9 mouse cellular contexts compared by ENCODE assay signal in the genomic region with DNA sequence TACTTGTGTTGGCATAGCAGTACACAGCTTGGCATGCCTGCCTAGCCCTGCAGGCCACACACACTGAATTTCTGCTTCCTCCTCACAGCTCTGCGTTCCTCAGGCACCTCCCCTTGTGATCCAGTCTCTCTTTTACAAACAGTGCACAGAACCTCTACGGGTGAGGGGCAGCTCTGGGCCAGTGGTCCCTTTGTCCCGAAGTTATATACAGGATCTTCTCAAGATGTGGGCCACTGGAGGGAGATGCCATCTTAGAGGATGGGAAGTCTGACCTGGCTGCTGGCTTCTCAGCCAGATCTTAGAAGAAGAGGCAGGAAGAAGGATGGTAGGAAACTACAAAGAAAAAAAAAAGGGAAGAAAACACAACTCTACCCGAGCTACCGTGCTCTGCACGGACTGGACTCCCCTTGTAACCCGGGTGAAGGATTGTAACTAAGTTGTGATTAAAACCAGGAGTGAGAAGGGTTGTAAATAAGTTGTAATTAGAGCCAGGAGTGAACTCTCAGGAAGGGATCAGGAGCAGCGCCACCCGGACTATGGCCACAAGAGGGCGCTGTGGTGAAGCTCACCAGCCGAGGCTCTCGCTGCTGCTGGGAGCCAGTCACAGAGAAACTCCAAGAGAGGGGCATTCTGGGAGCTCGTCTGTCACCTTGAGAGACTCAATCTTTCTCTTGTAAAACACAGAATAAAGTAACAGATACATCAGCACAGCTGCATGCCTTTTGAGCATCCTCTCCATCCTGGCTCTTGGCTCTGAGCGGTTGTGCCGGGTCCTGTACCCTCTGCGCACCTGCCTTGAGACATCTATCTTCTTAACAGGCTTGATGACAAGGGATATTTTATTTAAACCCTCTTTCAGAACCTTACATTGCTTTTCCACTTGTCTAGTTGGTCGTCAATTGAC.
DNase-seq lines count a peak whose midpoint lies in the region; ATAC-seq lines count a peak whose summit lies in the region.
"Had no signal": no experiment of that assay in that cellular context is flagged by ENCODE, and none has a peak within 500 bp of the region (broad histone marks: within the 10 kb centered on the region; RNA-seq: fewer than 3 reads in every experiment).

No protein-coding gene starts in this region.

- 19% methylated on average over 17 of the region's 17 CpGs for whole genome bisulfite sequencing in liver, embryonic 12.5 days (ENCODE audit: insufficient replicate concordance)
- WGBS in intestine, embryonic 14.5 days: 15% methylated on average over 17 of the region's 17 CpGs
- WGBS in midbrain, embryonic 14.5 days: 17% methylated on average over 17 of the region's 17 CpGs

- H3K9ac ChIP-seq in liver, embryonic 12.5 days: no peak overlapping the region
- H3K9ac ChIP-seq in intestine, embryonic 14.5 days (ENCODE audit: low read length): no peak overlapping the region
- H3K9ac ChIP-seq in midbrain, embryonic 14.5 days (replicated peaks; ENCODE audit: low read length): no peak overlapping the region

- H3K9me3 ChIP-seq in liver, embryonic 12.5 days (replicated peaks): no peaks in the 10 kb centered on the region
- no peaks in the 10 kb centered on the region for H3K9me3 ChIP-seq in intestine, embryonic 14.5 days (ENCODE audit: control insufficient read depth, low read length)
- no peaks in the 10 kb centered on the region for H3K9me3 ChIP-seq in midbrain, embryonic 14.5 days (ENCODE audit: control insufficient read depth, low read length)

- intact Hi-C loops in left cerebral cortex, postnatal 10 days (cut with DNase I): loop anchor here (5.0 kb wide), 1 partner anchor 384 kb away; a partner anchor contains a TSS

- ATAC-seq in liver, embryonic 12.5 days: no peak
- ATAC-seq in intestine, embryonic 14.5 days (replicated peaks; ENCODE audit: low FRiP score, low TSS enrichment, low read depth): peak; percentile 66; the same call in 1 of the 2 replicates
- ATAC-seq in midbrain, embryonic 14.5 days (ENCODE audit: low FRiP score, low TSS enrichment): no peak

- no peaks in the 10 kb centered on the region for H3K36me3 ChIP-seq in liver, embryonic 12.5 days
- no peaks in the 10 kb centered on the region for H3K36me3 ChIP-seq in intestine, embryonic 14.5 days (ENCODE audit: control insufficient read depth, insufficient read depth, low read length)
- no peaks in the 10 kb centered on the region for H3K36me3 ChIP-seq in midbrain, embryonic 14.5 days (ENCODE audit: control insufficient read depth, insufficient read depth, low read length)
- H3K36me3 ChIP-seq: G1E had no signal

- H3K4me1 ChIP-seq in liver, embryonic 12.5 days: peaks cover 13% of the 10 kb centered on the region; the same call in 1 of the 2 replicates
- peaks cover 6% of the 10 kb centered on the region; the same call in 1 of the 2 replicates for H3K4me1 ChIP-seq in intestine, embryonic 14.5 days (replicated peaks; ENCODE audit: control insufficient read depth, insufficient read depth, low read length)
- peaks cover 7% of the 10 kb centered on the region; the same call in 1 of the 2 replicates for H3K4me1 ChIP-seq in midbrain, embryonic 14.5 days (ENCODE audit: control insufficient read depth, insufficient read depth, low read length)

- no peak overlapping the region for H3K27ac ChIP-seq in liver, embryonic 12.5 days
- H3K27ac ChIP-seq in intestine, embryonic 14.5 days (ENCODE audit: low read depth): no peak overlapping the region
- H3K27ac ChIP-seq in midbrain, embryonic 14.5 days (replicated peaks; ENCODE audit: low read depth, low read length): no peak overlapping the region

- no peak overlapping the region for H3K4me3 ChIP-seq in liver, embryonic 12.5 days
- no peak overlapping the region for H3K4me3 ChIP-seq in intestine, embryonic 14.5 days (ENCODE audit: low read depth, low read length)
- no peak overlapping the region for H3K4me3 ChIP-seq in midbrain, embryonic 14.5 days (replicated peaks; ENCODE audit: low read depth, low read length)

- DNase-seq in liver: peak; percentile 73
- DNase-seq in embryo, embryonic 10 days (ENCODE audit: low spot score): peak; percentile 92
- DNase-seq in gastrocnemius, postnatal 25 days: peak; percentile 67
- DNase-seq in intestine, embryonic 14.5 days (ENCODE audit: low spot score): peak; percentile 96
- peak; percentile 49 to 85 for DNase-seq in left cerebral cortex, postnatal 10 days (ENCODE audit: extremely low spot score in 1 of 2, low spot score in 2 of 2)
- DNase-seq in midbrain, embryonic 14.5 days: peak; percentile 93
- DNase-seq in spleen, adult 12 weeks (ENCODE audit: low spot score): peak; percentile 36

- H3K4me2 ChIP-seq in liver, embryonic 12.5 days: no peak overlapping the region
- H3K4me2 ChIP-seq in intestine, embryonic 14.5 days (ENCODE audit: low read length): no peak overlapping the region
- no peak overlapping the region for H3K4me2 ChIP-seq in midbrain, embryonic 14.5 days (ENCODE audit: low read length)

- no peaks in the 10 kb centered on the region; the same call in 1 of the 2 replicates for H3K27me3 ChIP-seq in liver, embryonic 12.5 days (replicated peaks)
- H3K27me3 ChIP-seq in intestine, embryonic 14.5 days (replicated peaks; ENCODE audit: control insufficient read depth, insufficient read depth, low read length): no peaks in the 10 kb centered on the region
- peaks cover 9% of the 10 kb centered on the region; the same call in 1 of the 2 replicates for H3K27me3 ChIP-seq in midbrain, embryonic 14.5 days (ENCODE audit: control insufficient read depth, insufficient read depth, low read length)

Comparison
In these comparisons a context has a peak if more than half of its experiments do, and no peak if none do; other contexts are left out.
1. DNase-seq: peak in every context shown above with its lines; median percentile 96 in intestine, embryonic 14.5 days; 93 in midbrain, embryonic 14.5 days; 92 in embryo, embryonic 10 days; 73 in liver; 67 in gastrocnemius, postnatal 25 days; 67 in left cerebral cortex, postnatal 10 days; 36 in spleen, adult 12 weeks.